8 mouse cellular contexts compared by ENCODE assay signal in genomic region chr6:114917770-114918635, GRCm38 (mm10). TPM values are rescaled to one million over a fixed set of nuclear protein-coding genes. Genes with fewer than 3 reads are reported as not detected.
DNase-seq lines count a peak whose midpoint lies in the region; ATAC-seq and TF ChIP-seq lines count a peak whose summit lies in the region.

No protein-coding gene starts in this region.

- H3K36me3 ChIP-seq in C2C12 (ENCODE audit: control insufficient read depth, insufficient read depth), result peaks cover 10% of the 10 kb centered on the region
- no peaks in the 10 kb centered on the region for H3K36me3 ChIP-seq in embryonic facial prominence, embryonic 15.5 days
- H3K36me3 ChIP-seq in limb, embryonic 10.5 days, result peaks cover 9% of the 10 kb centered on the region
- no peaks in the 10 kb centered on the region for H3K36me3 ChIP-seq in midbrain, embryonic 12.5 days

- ATAC-seq in embryonic facial prominence, embryonic 15.5 days (ENCODE audit: insufficient number of reproducible peaks, low FRiP score, low TSS enrichment, low read depth), result no peak
- no peak for ATAC-seq in midbrain, embryonic 12.5 days (ENCODE audit: low FRiP score, low read depth)

- no peaks in the 10 kb centered on the region for H3K27me3 ChIP-seq in C2C12 (ENCODE audit: control insufficient read depth, insufficient read depth, insufficient read length)
- H3K27me3 ChIP-seq in embryonic facial prominence, embryonic 15.5 days, result no peaks in the 10 kb centered on the region
- no peaks in the 10 kb centered on the region for H3K27me3 ChIP-seq in limb, embryonic 10.5 days (ENCODE audit: low read depth, poor library complexity, severe bottlenecking)
- no peaks in the 10 kb centered on the region for H3K27me3 ChIP-seq in midbrain, embryonic 12.5 days

- DNase-seq in heart, postnatal 4 days, result peak; percentile 66
- no peak for DNase-seq in limb, embryonic 10.5 days (ENCODE audit: low spot score)
- DNase-seq in right cerebral cortex, adult 18-20 months, result no peak
- no peak for DNase-seq in right cerebral cortex, postnatal 10 days (ENCODE audit: low spot score in 2 of 2)
- DNase-seq in yolk sac, embryonic 10.5 days (ENCODE audit: low spot score), result no peak

- H3K9ac ChIP-seq in embryonic facial prominence, embryonic 15.5 days, result peak overlapping the region; percentile 19; the same call in 1 of the 2 replicates
- H3K9ac ChIP-seq in midbrain, embryonic 12.5 days (replicated peaks), result no peak overlapping the region

- WGBS in embryonic facial prominence, embryonic 15.5 days, result 50% methylated on average over 14 of the region's 14 CpGs
- WGBS in limb, embryonic 10.5 days, result 59% methylated on average over 14 of the region's 14 CpGs
- WGBS in midbrain, embryonic 12.5 days, result 73% methylated on average over 14 of the region's 14 CpGs

- H3K4me1 ChIP-seq in embryonic facial prominence, embryonic 15.5 days, result peaks cover 68% of the 10 kb centered on the region
- peaks cover 68% of the 10 kb centered on the region for H3K4me1 ChIP-seq in limb, embryonic 10.5 days
- H3K4me1 ChIP-seq in midbrain, embryonic 12.5 days, result peaks cover 74% of the 10 kb centered on the region

- H3K27ac ChIP-seq in embryonic facial prominence, embryonic 15.5 days (replicated peaks), result peak overlapping the region; percentile 90
- peak overlapping the region; percentile 96 for H3K27ac ChIP-seq in limb, embryonic 10.5 days
- no peak overlapping the region for H3K27ac ChIP-seq in midbrain, embryonic 12.5 days (replicated peaks)

- H3ac ChIP-seq in C2C12 (ENCODE audit: control insufficient read depth, insufficient read length, low read depth), result peak overlapping the region; percentile 50

- H3K4me2 ChIP-seq in embryonic facial prominence, embryonic 15.5 days (replicated peaks), result peak overlapping the region; percentile 60
- peak overlapping the region; percentile 75 for H3K4me2 ChIP-seq in midbrain, embryonic 12.5 days (replicated peaks)

- peaks cover 87% of the 10 kb centered on the region for H3K79me2 ChIP-seq in C2C12 (ENCODE audit: control insufficient read depth, insufficient read depth)

- TF ChIP-seq CTCF in C2C12 (IDR thresholded peaks at IDR 0.05; ENCODE audit: control insufficient read depth, insufficient read depth, insufficient read length), result no peak

- H3K79me3 ChIP-seq in C2C12 (ENCODE audit: low read depth), result peaks cover 83% of the 10 kb centered on the region

- no peaks in the 10 kb centered on the region for H3K9me3 ChIP-seq in embryonic facial prominence, embryonic 15.5 days (replicated peaks)
- H3K9me3 ChIP-seq in limb, embryonic 10.5 days (replicated peaks), result no peaks in the 10 kb centered on the region
- no peaks in the 10 kb centered on the region for H3K9me3 ChIP-seq in midbrain, embryonic 12.5 days

- peak overlapping the region; percentile 14 for H3K4me3 ChIP-seq in C2C12 (ENCODE audit: insufficient read depth, poor library complexity, severe bottlenecking)
- peak overlapping the region; percentile 58 for H3K4me3 ChIP-seq in embryonic facial prominence, embryonic 15.5 days (replicated peaks)
- peak overlapping the region; percentile 73 for H3K4me3 ChIP-seq in limb, embryonic 10.5 days
- 0 out of 2 replicates have a peak overlapping the region, but pooled peaks have one; percentile 3 for H3K4me3 ChIP-seq in midbrain, embryonic 12.5 days

TF ChIP-seq in C2C12, 6 proteins besides CTCF, POLR2A, EP300 and RAD21:
- TF ChIP-seq USF1 (IDR thresholded peaks at IDR 0.05; ENCODE audit: low read depth) (no peak), CEBPB (IDR thresholded peaks at IDR 0.05; ENCODE audit: low read depth) (no peak), FOSL1 (IDR thresholded peaks at IDR 0.05; ENCODE audit: insufficient read depth, low read length, poor library complexity, severe bottlenecking) (no peak), MYOG (IDR thresholded peaks at IDR 0.05; ENCODE audit: control insufficient read depth, extremely low read depth, insufficient read length) (no peak), MAX (IDR thresholded peaks at IDR 0.05) (no peak), MYOD1 (IDR thresholded peaks at IDR 0.05; ENCODE audit: control insufficient read depth, insufficient read length, low read depth) (no peak)

RNA-seq across cellular contexts. Expression of gene Vgll4, which starts 51.8 kb away (rescaled TPM):
- polyA plus RNA-seq in C2C12 (2012; fragmentation: generic; extraction: Trizol), result 30.7 TPM
- 141 and 143 TPM in 2 replicates for polyA plus RNA-seq in embryonic facial prominence, embryonic 15.5 days (2015; fragmentation: Nextera tagmentation; extraction: Ambion mirVana)
- total RNA-seq in heart, postnatal 4 days (2021), result 10 to 100 TPM; 37.4 to 40.4 TPM
- 114 and 129 TPM in 2 replicates for polyA plus RNA-seq in limb, embryonic 10.5 days (2016; fragmentation: Nextera tagmentation; extraction: Ambion mirVana)
- polyA plus RNA-seq in midbrain, embryonic 12.5 days (2016; fragmentation: Nextera tagmentation; extraction: Ambion mirVana), result 79.2 and 85.6 TPM in 2 replicates

Comparison
In these comparisons a context has a peak if more than half of its experiments do, and no peak if none do; other contexts are left out.
1. H3K4me3 ChIP-seq: peak in every context shown above with its lines; median percentile 73 in limb, embryonic 10.5 days; 58 in embryonic facial prominence, embryonic 15.5 days; 14 in C2C12; 3 in midbrain, embryonic 12.5 days.